Mouse (Mus musculus): ENCODE results near the gene Ss18l2. TPM values are rescaled to one million over a fixed set of nuclear protein-coding genes. Genes with fewer than 3 reads are reported as not detected.

Gene Ss18l2
- polyA plus RNA-seq, 1 experiment from 2014 or later = 112 TPM

DNA sequence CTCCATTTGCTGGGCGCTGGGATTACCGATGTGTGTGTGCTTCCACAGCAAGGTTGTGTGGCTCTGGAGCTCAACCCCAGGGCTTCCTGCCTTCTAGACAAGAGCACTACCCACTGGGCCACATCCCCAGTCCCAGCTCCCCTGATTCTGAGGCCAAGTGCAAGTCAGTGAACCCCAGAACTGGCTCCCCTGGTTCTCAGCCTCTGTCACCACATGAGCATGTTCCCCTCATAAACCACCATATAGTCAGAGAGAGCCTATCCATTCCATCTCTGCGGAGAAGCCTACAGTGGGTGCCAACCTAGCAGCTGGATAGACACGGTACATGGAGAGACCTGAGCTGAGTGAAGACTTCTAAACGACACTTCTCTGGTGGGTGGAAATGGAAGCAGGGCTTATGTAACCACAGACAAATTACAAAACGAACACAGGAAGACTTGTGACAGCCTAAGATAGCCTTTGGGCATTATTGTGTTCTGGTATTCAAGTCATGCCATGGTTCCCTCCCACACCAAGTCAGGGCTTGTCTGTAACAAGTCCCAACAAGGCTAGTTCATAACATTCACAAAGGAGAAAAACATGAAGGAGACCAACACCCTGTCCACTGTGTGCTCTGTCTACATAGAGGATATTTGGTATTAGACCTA lies 4.0 kb upstream of the Ss18l2 start:
- ATAC-seq (no peak), DNase-seq (no peak)
- H3K4me1 ChIP-seq (ENCODE audit: insufficient read depth) = peaks cover 28% of the 10 kb centered on the region
- peak overlapping the region; percentile 96 for H3K27ac ChIP-seq (ENCODE audit: low read depth)
- peak overlapping the region; percentile 84 for H3K4me2 ChIP-seq (ENCODE audit: low read depth, low read length)
- 59% methylated on average over 6 of the region's 6 CpGs for WGBS (ENCODE audit: insufficient replicate concordance)
- H3K9ac ChIP-seq (replicated peaks) = peak overlapping the region; percentile 67; the same call in 1 of the 2 replicates
- H3K27me3 ChIP-seq (ENCODE audit: insufficient read depth, low read length) = no peaks in the 10 kb centered on the region
- no peak overlapping the region for H3K4me3 ChIP-seq (ENCODE audit: low read depth, low read length)
- no peaks in the 10 kb centered on the region for H3K36me3 ChIP-seq (replicated peaks; ENCODE audit: insufficient read depth, low read length)
- TF ChIP-seq EP300 (IDR thresholded peaks at IDR 0.05; ENCODE audit: low read depth) (no peak), CTCF (IDR thresholded peaks at IDR 0.05; ENCODE audit: low read depth) (no peak)
- no peaks in the 10 kb centered on the region for H3K9me3 ChIP-seq (ENCODE audit: low read length)

DNA sequence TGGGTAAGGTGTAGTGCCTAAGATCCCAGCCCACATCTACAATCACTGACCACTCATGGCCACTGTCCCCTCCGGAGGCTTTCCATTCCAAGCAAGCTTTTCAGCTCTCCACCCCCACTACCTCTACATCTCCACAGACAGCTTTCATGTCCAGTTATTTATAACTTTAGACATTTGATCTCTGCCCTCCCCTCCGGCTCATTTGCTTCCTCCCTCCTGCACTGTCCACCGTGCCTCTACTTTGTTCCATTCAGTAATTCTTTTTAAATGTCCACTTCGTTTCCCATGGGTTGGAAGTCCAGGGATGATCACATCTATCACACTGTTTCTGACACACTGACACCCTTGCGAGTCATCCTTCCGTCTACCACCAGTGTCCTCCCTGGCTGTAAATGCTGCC lies 2.3 kb upstream of the Ss18l2 start:
- H3K27me3 ChIP-seq (ENCODE audit: insufficient read depth, low read length) = no peaks in the 10 kb centered on the region
- no peak overlapping the region for H3K9ac ChIP-seq (replicated peaks)
- ATAC-seq (no peak), DNase-seq (no peak)
- no peak overlapping the region for H3K4me3 ChIP-seq (ENCODE audit: low read depth, low read length)
- TF ChIP-seq EP300 (IDR thresholded peaks at IDR 0.05; ENCODE audit: low read depth) (no peak), CTCF (IDR thresholded peaks at IDR 0.05; ENCODE audit: low read depth) (no peak)
- H3K9me3 ChIP-seq (ENCODE audit: low read length) = no peaks in the 10 kb centered on the region
- H3K4me1 ChIP-seq (ENCODE audit: insufficient read depth) = peaks cover 33% of the 10 kb centered on the region
- H3K27ac ChIP-seq (ENCODE audit: low read depth) = no peak overlapping the region
- H3K36me3 ChIP-seq (replicated peaks; ENCODE audit: insufficient read depth, low read length) = peaks cover 8% of the 10 kb centered on the region; the same call in 1 of the 2 replicates
- 62% methylated on average over 6 of the region's 6 CpGs for WGBS (ENCODE audit: insufficient replicate concordance)
- peak overlapping the region; percentile 6; the same call in 1 of the 2 replicates for H3K4me2 ChIP-seq (ENCODE audit: low read depth, low read length)

- Histone ChIP-seq H3K27ac (ENCODE audit: low read depth) (no peak overlapping the region), H3K4me2 (ENCODE audit: low read depth, low read length) (no peak overlapping the region)
Measured at GRCm38 (mm10) chr9:121708506-121709486, 1.3 kb upstream of the Ss18l2 start.

DNA sequence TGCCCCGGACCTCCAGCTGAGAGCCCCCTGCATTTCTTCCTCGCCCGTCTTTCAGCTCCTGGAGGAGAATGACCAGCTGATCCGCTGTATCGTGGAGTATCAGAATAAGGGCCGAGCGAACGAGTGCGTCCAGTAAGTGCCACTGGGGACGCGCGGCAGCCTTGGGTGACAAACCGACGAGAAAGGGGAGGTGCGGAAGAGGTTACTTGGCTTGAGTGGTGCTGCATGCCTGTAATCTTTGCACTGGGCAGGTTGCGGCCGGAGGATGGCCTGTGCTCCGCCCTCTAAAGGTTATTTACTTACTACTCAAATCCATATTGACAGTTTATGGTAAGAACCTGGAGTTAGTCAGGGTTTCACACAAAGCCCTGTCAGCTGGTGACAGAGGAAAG lies 451 bp downstream of the Ss18l2 start:
- WGBS (ENCODE audit: insufficient replicate concordance) = under 1% methylated on average over 18 of the region's 18 CpGs
- peaks cover 18% of the 10 kb centered on the region for H3K4me1 ChIP-seq (ENCODE audit: insufficient read depth)
- peak overlapping the region; percentile 97 for H3K27ac ChIP-seq (ENCODE audit: low read depth)
- no peaks in the 10 kb centered on the region for H3K9me3 ChIP-seq (ENCODE audit: low read length)
- no peaks in the 10 kb centered on the region for H3K27me3 ChIP-seq (ENCODE audit: insufficient read depth, low read length)
- DNase-seq = peak; percentile 71
- peak overlapping the region; percentile 85 for H3K4me3 ChIP-seq (ENCODE audit: low read depth, low read length)
- H3K36me3 ChIP-seq (replicated peaks; ENCODE audit: insufficient read depth, low read length) = peaks cover 12% of the 10 kb centered on the region; the same call in 1 of the 2 replicates
- TF ChIP-seq CTCF (IDR thresholded peaks at IDR 0.05; ENCODE audit: low read depth) (0 out of 2 replicates have a peak, but pooled peaks have one; percentile 12), EP300 (IDR thresholded peaks at IDR 0.05; ENCODE audit: low read depth) (peak; percentile 8; the same call in 1 of the 2 replicates)
- peak; percentile 75 for ATAC-seq
- H3K4me2 ChIP-seq (ENCODE audit: low read depth, low read length) = peak overlapping the region; percentile 79
- H3K9ac ChIP-seq (replicated peaks) = peak overlapping the region; percentile 89

More at GRCm38 (mm10) chr9:121708506-121709486, 1.3 kb upstream of the Ss18l2 start:
- 61% methylated on average over 7 of the region's 7 CpGs for WGBS (ENCODE audit: insufficient replicate concordance)
- peaks cover 29% of the 10 kb centered on the region for H3K4me1 ChIP-seq (ENCODE audit: insufficient read depth)
- TF ChIP-seq CTCF (IDR thresholded peaks at IDR 0.05; ENCODE audit: low read depth) (no peak), EP300 (IDR thresholded peaks at IDR 0.05; ENCODE audit: low read depth) (no peak)
- H3K4me3 ChIP-seq (ENCODE audit: low read depth, low read length) = no peak overlapping the region
- DNase-seq = peak; percentile 10
- H3K9me3 ChIP-seq (ENCODE audit: low read length) = no peaks in the 10 kb centered on the region
- H3K9ac ChIP-seq (replicated peaks) = no peak overlapping the region
- H3K27me3 ChIP-seq (ENCODE audit: insufficient read depth, low read length) = no peaks in the 10 kb centered on the region
- ATAC-seq = no peak
- peaks cover 12% of the 10 kb centered on the region; the same call in 1 of the 2 replicates for H3K36me3 ChIP-seq (replicated peaks; ENCODE audit: insufficient read depth, low read length)

- no peaks in the 10 kb centered on the region for H3K9me3 ChIP-seq (ENCODE audit: low read length)
Measured at GRCm38 (mm10) chr9:121717048-121717447, 6.9 kb downstream of the Ss18l2 start.

More at GRCm38 (mm10) chr9:121717048-121717447, 6.9 kb downstream of the Ss18l2 start:
- Histone ChIP-seq H3K4me3 (ENCODE audit: low read depth, low read length) (no peak overlapping the region), H3K36me3 (replicated peaks; ENCODE audit: insufficient read depth, low read length) (peaks cover 13% of the 10 kb centered on the region; the same call in 1 of the 2 replicates), H3K9ac (replicated peaks) (no peak overlapping the region), H3K27ac (ENCODE audit: low read depth) (no peak overlapping the region), H3K4me1 (ENCODE audit: insufficient read depth) (peaks cover 11% of the 10 kb centered on the region), H3K27me3 (ENCODE audit: insufficient read depth, low read length) (no peaks in the 10 kb centered on the region), H3K4me2 (ENCODE audit: low read depth, low read length) (no peak overlapping the region)
- no peak for ATAC-seq
- no peak for DNase-seq
- 74% methylated on average over 2 of the region's 2 CpGs for WGBS (ENCODE audit: insufficient replicate concordance)
- TF ChIP-seq EP300 (IDR thresholded peaks at IDR 0.05; ENCODE audit: low read depth) (no peak), CTCF (IDR thresholded peaks at IDR 0.05; ENCODE audit: low read depth) (no peak)

All from liver, postnatal 0 days (tissue).